ENCODE assay signal across 25 mouse cellular contexts in genomic region chr15:85786711-85787110, GRCm38 (mm10). TPM values are rescaled to one million over a fixed set of nuclear protein-coding genes. Genes with fewer than 3 reads are reported as not detected.
A peak's percentile ranks its signal among the peaks of the same experiment; 100 is the strongest.
DNase-seq lines count a peak whose midpoint lies in the region; ATAC-seq and TF ChIP-seq lines count a peak whose summit lies in the region.
"Had no signal": no experiment of that assay in that cellular context is flagged by ENCODE, and none has a peak within 500 bp of the region (broad histone marks: within the 10 kb centered on the region; RNA-seq: fewer than 3 reads in every experiment).

No protein-coding gene starts in this region.

- no peaks in the 10 kb centered on the region for H3K27me3 ChIP-seq in heart, postnatal 0 days (ENCODE audit: control insufficient read depth, insufficient read depth, low read length)
- H3K27me3 ChIP-seq in heart, embryonic 11.5 days (ENCODE audit: control insufficient read depth, insufficient read depth, low read length), result no peaks in the 10 kb centered on the region; the same call in 1 of the 2 replicates
- no peaks in the 10 kb centered on the region for H3K27me3 ChIP-seq in liver, postnatal 0 days (ENCODE audit: insufficient read depth, low read length)
- H3K27me3 ChIP-seq: embryonic facial prominence, embryonic 12.5 days; midbrain, embryonic 15.5 days; neural tube, embryonic 12.5 days had no signal

- TF ChIP-seq CTCF in heart, postnatal 0 days (IDR thresholded peaks at IDR 0.05; ENCODE audit: low read depth), result no peak
- no peak for TF ChIP-seq CTCF in liver, postnatal 0 days (IDR thresholded peaks at IDR 0.05; ENCODE audit: low read depth)

- 37% methylated on average over 5 of the region's 5 CpGs for WGBS in heart, postnatal 0 days
- WGBS in heart, embryonic 11.5 days (ENCODE audit: insufficient replicate concordance), result 62% methylated on average over 5 of the region's 5 CpGs
- WGBS in liver, postnatal 0 days (ENCODE audit: insufficient replicate concordance), result 47% methylated on average over 5 of the region's 5 CpGs

- no peak overlapping the region for H3K27ac ChIP-seq in heart, postnatal 0 days (ENCODE audit: low read depth)
- H3K27ac ChIP-seq in heart, embryonic 11.5 days (ENCODE audit: low read depth, low read length), result no peak overlapping the region
- peak overlapping the region; percentile 94 for H3K27ac ChIP-seq in liver, postnatal 0 days (ENCODE audit: low read depth)
- H3K27ac ChIP-seq: embryonic facial prominence, embryonic 12.5 days; hindbrain, embryonic 14.5 days; layer of hippocampus, adult 2 months; limb, embryonic 10.5 days; liver, embryonic 14.5 days; midbrain, embryonic 15.5 days; neural tube, embryonic 12.5 days had no signal

- TF ChIP-seq EP300 in heart, postnatal 0 days (IDR thresholded peaks at IDR 0.05; ENCODE audit: low read depth), result no peak
- no peak for TF ChIP-seq EP300 in liver, postnatal 0 days (IDR thresholded peaks at IDR 0.05; ENCODE audit: low read depth)

- DNase-seq in heart, postnatal 0 days (ENCODE audit: low spot score), result peak; percentile 21
- peak; percentile 23 for DNase-seq in urinary bladder, postnatal 14 days (ENCODE audit: low spot score)
- DNase-seq in urinary bladder, postnatal 4 days (ENCODE audit: low spot score in 2 of 2), result no peak
- no peak for DNase-seq in liver, postnatal 0 days
- DNase-seq in gastrocnemius, postnatal 14 days, result no peak
- DNase-seq: adrenal gland, adult 2 months; cerebellum, adult 18-20 months; cerebellum, postnatal 25 days; heart, postnatal 10 days; lung, postnatal 10 days; right cerebral cortex, postnatal 14 days; thymus, postnatal 25 days had no signal

- H3K4me1 ChIP-seq in heart, postnatal 0 days (ENCODE audit: control insufficient read depth, insufficient read depth), result peaks cover 20% of the 10 kb centered on the region
- H3K4me1 ChIP-seq in heart, embryonic 11.5 days (ENCODE audit: control insufficient read depth, insufficient read depth, low read length), result peaks cover 3% of the 10 kb centered on the region; the same call in 1 of the 2 replicates
- H3K4me1 ChIP-seq in liver, postnatal 0 days (ENCODE audit: insufficient read depth), result peaks cover 3% of the 10 kb centered on the region
- H3K4me1 ChIP-seq: embryonic facial prominence, embryonic 12.5 days; midbrain, embryonic 15.5 days; neural tube, embryonic 12.5 days had no signal

- no peaks in the 10 kb centered on the region for H3K9me3 ChIP-seq in heart, postnatal 0 days (replicated peaks; ENCODE audit: control insufficient read depth, low read length)
- no peaks in the 10 kb centered on the region for H3K9me3 ChIP-seq in heart, embryonic 11.5 days (replicated peaks; ENCODE audit: control insufficient read depth, low read length)
- H3K9me3 ChIP-seq in liver, postnatal 0 days (ENCODE audit: low read length), result no peaks in the 10 kb centered on the region
- H3K9me3 ChIP-seq: embryonic facial prominence, embryonic 12.5 days; limb, embryonic 10.5 days; midbrain, embryonic 15.5 days; neural tube, embryonic 12.5 days had no signal

- intact Hi-C loops in gastrocnemius, postnatal 14 days (cut with DNase I; ENCODE audit: low total_unique reads), result no loop called here

- no peak overlapping the region for H3K4me2 ChIP-seq in heart, postnatal 0 days (ENCODE audit: low read depth, low read length)
- H3K4me2 ChIP-seq in heart, embryonic 11.5 days, result no peak overlapping the region
- H3K4me2 ChIP-seq in liver, postnatal 0 days (ENCODE audit: low read depth, low read length), result no peak overlapping the region
- H3K4me2 ChIP-seq: embryonic facial prominence, embryonic 12.5 days; hindbrain, embryonic 14.5 days; midbrain, embryonic 15.5 days; neural tube, embryonic 12.5 days had no signal

- peaks cover 11% of the 10 kb centered on the region for H3K36me3 ChIP-seq in heart, postnatal 0 days (replicated peaks; ENCODE audit: control insufficient read depth, insufficient read depth, low read length)
- H3K36me3 ChIP-seq in heart, embryonic 11.5 days (ENCODE audit: control insufficient read depth, insufficient read depth, low read length), result no peaks in the 10 kb centered on the region
- 0 out of 2 replicates have a peak, but pooled peaks cover 5% of the 10 kb centered on the region for H3K36me3 ChIP-seq in liver, postnatal 0 days (replicated peaks; ENCODE audit: insufficient read depth, low read length)
- H3K36me3 ChIP-seq: embryonic facial prominence, embryonic 12.5 days; limb, embryonic 10.5 days; midbrain, embryonic 15.5 days; neural tube, embryonic 12.5 days had no signal

- no peak overlapping the region for H3K9ac ChIP-seq in heart, postnatal 0 days (replicated peaks; ENCODE audit: low read depth, low read length)
- H3K9ac ChIP-seq in heart, embryonic 11.5 days (ENCODE audit: low read depth, low read length), result no peak overlapping the region
- H3K9ac ChIP-seq in liver, postnatal 0 days (replicated peaks), result no peak overlapping the region
- H3K9ac ChIP-seq: embryonic facial prominence, embryonic 12.5 days; hindbrain, embryonic 14.5 days; liver, embryonic 14.5 days; midbrain, embryonic 15.5 days; neural tube, embryonic 12.5 days had no signal

- H3K4me3 ChIP-seq in heart, postnatal 0 days (ENCODE audit: low read depth, low read length), result no peak overlapping the region
- no peak overlapping the region for H3K4me3 ChIP-seq in heart, embryonic 11.5 days (ENCODE audit: low read depth, low read length)
- no peak overlapping the region for H3K4me3 ChIP-seq in liver, postnatal 0 days (ENCODE audit: low read depth, low read length)
- H3K4me3 ChIP-seq: embryonic facial prominence, embryonic 12.5 days; layer of hippocampus, adult 2 months; limb, embryonic 10.5 days; midbrain, embryonic 15.5 days; neural tube, embryonic 12.5 days had no signal

- peak; percentile 57 for ATAC-seq in heart, postnatal 0 days (ENCODE audit: insufficient read depth, low read depth)
- no peak for ATAC-seq in heart, embryonic 11.5 days (replicated peaks; ENCODE audit: insufficient number of reproducible peaks, low FRiP score, low TSS enrichment)
- ATAC-seq in liver, postnatal 0 days, result 0 out of 2 replicates have a peak, but pooled peaks have one; percentile 10
- ATAC-seq in frontal cortex, adult (ENCODE audit: low TSS enrichment), result no peak
- ATAC-seq: inflammation-experienced regulatory T-cells, adult 6 months; midbrain, embryonic 15.5 days had no signal

RNA-seq across cellular contexts. Expression of gene Cdpf1, which starts 24.8 kb away (rescaled TPM):
- total RNA-seq in heart, postnatal 0 days (2014; rRNA removed; ENCODE audit: low replicate concordance), result 31.0 and 96.8 TPM in 2 replicates
- 45.9 and 49.9 TPM in 2 replicates for polyA plus RNA-seq in heart, postnatal 0 days (2015; fragmentation: Nextera tagmentation; extraction: Ambion mirVana)
- 37.1 and 41.5 TPM in 2 replicates for polyA plus RNA-seq in heart, embryonic 11.5 days (2014; fragmentation: Nextera tagmentation; extraction: Ambion mirVana)
- 12.9 and 14.1 TPM in 2 replicates for polyA plus RNA-seq in liver, postnatal 0 days (2015; fragmentation: Nextera tagmentation; extraction: Ambion mirVana)
- total RNA-seq in gastrocnemius, postnatal 14 days (2021), result 10 to 100 TPM; 30.6 to 32.4 TPM

RNA-seq across cellular contexts. Expression of gene Pkdrej, which starts 34.8 kb away (rescaled TPM):
- total RNA-seq in heart, postnatal 0 days (2014; rRNA removed; ENCODE audit: low replicate concordance), result 2.4 and 2.7 TPM in 2 replicates
- 0.54 and 0.66 TPM in 2 replicates for polyA plus RNA-seq in heart, postnatal 0 days (2015; fragmentation: Nextera tagmentation; extraction: Ambion mirVana)
- polyA plus RNA-seq in heart, embryonic 11.5 days (2014; fragmentation: Nextera tagmentation; extraction: Ambion mirVana), result 0.14 TPM in 2 replicates
- polyA plus RNA-seq in liver, postnatal 0 days (2015; fragmentation: Nextera tagmentation; extraction: Ambion mirVana), result 0.02 TPM in 1 of 2 replicates, not detected in the other
- total RNA-seq in gastrocnemius, postnatal 14 days (2021), result under 1 TPM; 0.23 to 0.31 TPM
- total RNA-seq: megakaryocyte, adult 5-6 weeks had no signal
- polyA plus RNA-seq: C2C12; forebrain, embryonic 11.5 days; inflammation-experienced regulatory T-cells, adult 6 months had no signal

RNA-seq across cellular contexts. Expression of gene Ttc38, which starts 45.4 kb away (rescaled TPM):
- 11.6 and 14.7 TPM in 2 replicates for total RNA-seq in heart, postnatal 0 days (2014; rRNA removed; ENCODE audit: low replicate concordance)
- polyA plus RNA-seq in heart, postnatal 0 days (2015; fragmentation: Nextera tagmentation; extraction: Ambion mirVana), result 6.9 and 7.6 TPM in 2 replicates
- 2.7 and 4.0 TPM in 2 replicates for polyA plus RNA-seq in heart, embryonic 11.5 days (2014; fragmentation: Nextera tagmentation; extraction: Ambion mirVana)
- 16.2 and 17.6 TPM in 2 replicates for polyA plus RNA-seq in liver, postnatal 0 days (2015; fragmentation: Nextera tagmentation; extraction: Ambion mirVana)
- 1 to 10 TPM; 4.4 to 5.1 TPM for total RNA-seq in gastrocnemius, postnatal 14 days (2021)

RNA-seq across cellular contexts. Expression of gene Ppara, which starts 51.9 kb away (rescaled TPM):
- total RNA-seq in heart, postnatal 0 days (2014; rRNA removed; ENCODE audit: low replicate concordance), result 11.6 and 18.5 TPM in 2 replicates
- polyA plus RNA-seq in heart, postnatal 0 days (2015; fragmentation: Nextera tagmentation; extraction: Ambion mirVana), result 31.4 and 33.4 TPM in 2 replicates
- 1.7 and 2.8 TPM in 2 replicates for polyA plus RNA-seq in heart, embryonic 11.5 days (2014; fragmentation: Nextera tagmentation; extraction: Ambion mirVana)
- polyA plus RNA-seq in liver, postnatal 0 days (2015; fragmentation: Nextera tagmentation; extraction: Ambion mirVana), result 169 and 185 TPM in 2 replicates
- 10 to 100 TPM in 1 of 2 experiments, 1 to 10 TPM in 1; 6.3 to 16.3 TPM for total RNA-seq in gastrocnemius, postnatal 14 days (2021)
- total RNA-seq: megakaryocyte, adult 5-6 weeks had no signal
- polyA plus RNA-seq: inflammation-experienced regulatory T-cells, adult 6 months had no signal

Comparison
In these comparisons a context has a peak if more than half of its experiments do, and no peak if none do; other contexts are left out.
1. ATAC-seq: peak in heart, postnatal 0 days (single experiment) and liver, postnatal 0 days (single experiment); none in heart, embryonic 11.5 days (single experiment) and frontal cortex, adult (single experiment).
2. DNase-seq: peak in heart, postnatal 0 days (single experiment) and urinary bladder, postnatal 14 days (single experiment); none in urinary bladder, postnatal 4 days (0 of 2), liver, postnatal 0 days (single experiment) and gastrocnemius, postnatal 14 days (single experiment).